Mouse (Mus musculus) kidney, postnatal 36 days (tissue): ENCODE data around the gene Mrps2.
"Not testable (repeated sequence)": the region's sequence is repeated elsewhere in the genome, so short reads cannot be mapped to it uniquely, and the experiment has no call there.

Experiments
- DNase-seq, 2 experiments: peaks; one replicate each; pipeline ENCODE4 v3.0.0; 2021 to 2022; ENCODE audit warnings: mixed read lengths in 2 of 2

Gene Mrps2

GRCm38 (mm10) chr2:28477993-28478392, 10.1 kb downstream of the Mrps2 start:
- not testable (repeated sequence) for DNase-seq

- DNase-seq = no peak
Observed at GRCm38 (mm10) chr2:28479208-28480204, 11.6 kb downstream of the Mrps2 start.

GRCm38 (mm10) chr2:28483861-28484260, 16.0 kb downstream of the Mrps2 start:
- DNase-seq = peak; percentile 56 to 67

DNA sequence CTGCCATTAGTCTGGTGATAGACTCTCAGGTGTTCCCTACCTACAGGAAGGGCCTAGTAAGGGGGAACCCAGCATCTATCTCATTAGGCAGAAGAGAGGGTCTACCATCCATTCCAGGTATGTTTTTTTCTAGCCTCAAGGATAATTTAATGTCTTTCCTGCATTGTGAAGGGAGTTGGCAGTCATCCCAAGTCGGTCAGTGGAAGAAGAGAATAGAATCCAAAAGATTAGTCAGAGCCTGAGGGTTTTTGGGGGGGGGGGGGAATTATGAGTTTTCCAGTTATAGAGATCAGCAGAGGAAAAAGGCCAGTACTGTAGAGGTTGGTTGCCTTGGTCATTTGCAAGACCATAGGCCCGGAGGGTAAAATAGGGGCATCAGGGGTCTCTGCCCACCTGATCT, 26.7 kb downstream of the Mrps2 start:
- DNase-seq = no peak

DNA sequence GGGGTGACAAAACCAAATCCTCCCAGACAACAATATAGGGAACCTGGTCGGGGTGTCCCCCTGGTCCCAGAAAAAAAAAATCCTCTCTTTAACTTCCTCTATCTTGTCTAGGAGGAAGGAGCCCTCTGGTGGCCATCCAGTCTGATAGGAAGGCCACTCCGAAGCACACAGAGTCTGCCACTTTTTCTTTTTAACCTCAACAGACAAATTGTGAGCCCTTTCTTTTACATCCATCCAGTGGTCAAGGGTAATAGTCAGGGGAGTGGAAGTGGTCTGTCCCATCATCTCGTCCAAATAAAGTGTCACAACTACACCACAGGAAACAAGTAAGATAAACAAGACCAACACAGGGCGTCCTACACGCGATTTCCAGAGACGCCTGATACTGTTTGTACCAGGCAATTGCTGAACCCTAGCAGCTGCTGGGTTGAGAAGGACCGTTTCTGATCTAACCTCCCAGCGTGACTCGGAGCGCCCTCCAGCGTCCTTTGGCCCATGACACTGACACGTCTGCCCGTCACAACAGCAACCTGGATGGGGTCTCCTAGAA, 27.4 kb downstream of the Mrps2 start:
- peak; percentile 32 to 70 for DNase-seq

- DNase-seq = no peak
Observed at GRCm38 (mm10) chr2:28495801-28496595, 28.1 kb downstream of the Mrps2 start.

DNA sequence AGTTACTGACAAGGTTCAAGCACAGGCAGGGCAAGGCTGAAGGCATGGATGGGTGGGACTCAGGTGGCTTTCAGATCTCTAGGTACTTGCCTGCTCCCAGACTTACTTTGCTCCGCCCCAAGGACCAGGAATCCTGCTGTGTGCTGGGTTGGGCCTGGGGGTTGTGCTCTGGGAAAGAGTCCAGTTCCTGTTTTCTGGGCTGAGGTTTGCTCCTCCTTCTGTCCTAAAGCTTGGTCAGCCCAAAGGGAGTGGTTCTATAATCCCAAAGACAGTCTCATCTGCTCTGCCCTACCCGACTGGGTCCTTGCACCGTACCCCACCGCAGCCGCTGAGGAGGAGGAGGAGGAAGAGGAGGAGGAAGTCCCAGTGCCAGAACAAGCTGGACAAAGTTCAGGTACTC, 28.8 kb downstream of the Mrps2 start, which contains the start of gene Gbgt1:
Gbgt1 (plus strand) TSS at position 221 of the 400 bp plus-strand sequence.
- peak in 1 of 2 experiments; percentile 25 for DNase-seq

- DNase-seq = no peak
Observed at GRCm38 (mm10) chr2:28497561-28497960, 29.7 kb downstream of the Mrps2 start.

- no peak for DNase-seq
Observed at GRCm38 (mm10) chr2:28498431-28498830, 30.6 kb downstream of the Mrps2 start.

- DNase-seq = peak in 1 of 2 experiments; percentile 52
Observed at GRCm38 (mm10) chr2:28502987-28503386, 35.1 kb downstream of the Mrps2 start.

DNA sequence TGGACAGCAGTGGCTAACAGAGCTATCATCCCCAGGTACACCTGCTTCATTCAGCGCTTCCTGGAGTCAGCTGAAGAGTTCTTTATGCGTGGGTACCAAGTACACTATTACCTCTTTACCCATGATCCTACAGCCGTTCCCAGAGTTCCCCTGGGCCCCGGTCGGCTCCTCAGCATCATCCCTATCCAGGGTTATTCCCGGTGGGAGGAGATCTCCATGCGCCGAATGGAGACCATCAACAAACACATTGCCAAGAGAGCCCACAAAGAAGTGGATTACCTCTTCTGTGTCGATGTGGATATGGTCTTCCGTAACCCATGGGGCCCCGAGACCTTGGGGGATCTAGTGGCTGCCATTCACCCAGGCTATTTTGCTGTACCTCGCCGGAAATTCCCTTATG, 36.8 kb downstream of the Mrps2 start:
- no peak for DNase-seq

DNA sequence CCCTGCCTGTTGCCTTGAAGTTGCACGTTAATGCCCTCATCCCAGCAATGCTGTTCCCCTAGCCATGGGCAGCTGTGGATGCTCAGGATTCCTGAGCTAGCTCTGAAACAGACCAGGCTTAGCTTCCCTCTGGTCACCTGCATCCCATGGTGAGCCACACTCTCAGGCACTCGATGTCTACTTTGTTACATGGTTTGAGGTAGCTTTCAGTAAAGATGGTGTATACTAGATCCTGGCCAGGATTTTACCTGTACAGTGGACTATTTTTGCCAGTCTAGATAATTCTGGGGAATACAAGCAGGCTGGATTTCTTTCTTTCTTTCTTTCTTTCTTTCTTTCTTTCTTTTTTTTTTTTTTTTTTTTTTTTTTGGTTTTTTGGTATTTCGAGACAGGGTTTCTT, 37.9 kb downstream of the Mrps2 start, which contains the start of gene Gm10134:
Gm10134 (plus strand) TSS at position 301 of the 400 bp plus-strand sequence.
- no peak for DNase-seq

GRCm38 (mm10) chr2:28506291-28506690, 38.4 kb downstream of the Mrps2 start:
- DNase-seq = no peak

DNA sequence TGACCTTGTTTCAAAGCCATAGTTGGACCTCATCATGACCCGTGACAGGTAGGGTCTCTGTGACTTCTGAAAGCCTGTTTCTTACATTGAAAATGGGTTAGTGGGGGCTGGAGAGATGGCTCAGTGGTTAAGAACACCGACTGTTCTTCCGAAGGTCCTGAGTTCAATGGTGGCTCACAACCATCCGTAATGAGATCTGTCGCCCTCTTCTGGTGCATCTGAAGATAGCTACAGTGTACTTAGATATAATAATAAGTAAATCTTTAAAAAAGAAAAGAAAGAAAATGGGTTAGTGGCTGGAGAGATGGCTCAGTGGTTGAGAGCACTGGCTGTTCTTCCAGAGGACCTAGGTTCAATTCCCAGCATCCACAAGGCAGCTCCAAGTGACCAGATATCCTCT, 43.7 kb downstream of the Mrps2 start:
- peak in 1 of 2 experiments; percentile 10 for DNase-seq

- peak; percentile 81 to 86 for DNase-seq
Observed at GRCm38 (mm10) chr2:28512798-28513401, 45.0 kb downstream of the Mrps2 start, which contains the start of gene Ralgds. Gene Ralgds, plus strand, starts transcription at chr2:28513125.

DNA sequence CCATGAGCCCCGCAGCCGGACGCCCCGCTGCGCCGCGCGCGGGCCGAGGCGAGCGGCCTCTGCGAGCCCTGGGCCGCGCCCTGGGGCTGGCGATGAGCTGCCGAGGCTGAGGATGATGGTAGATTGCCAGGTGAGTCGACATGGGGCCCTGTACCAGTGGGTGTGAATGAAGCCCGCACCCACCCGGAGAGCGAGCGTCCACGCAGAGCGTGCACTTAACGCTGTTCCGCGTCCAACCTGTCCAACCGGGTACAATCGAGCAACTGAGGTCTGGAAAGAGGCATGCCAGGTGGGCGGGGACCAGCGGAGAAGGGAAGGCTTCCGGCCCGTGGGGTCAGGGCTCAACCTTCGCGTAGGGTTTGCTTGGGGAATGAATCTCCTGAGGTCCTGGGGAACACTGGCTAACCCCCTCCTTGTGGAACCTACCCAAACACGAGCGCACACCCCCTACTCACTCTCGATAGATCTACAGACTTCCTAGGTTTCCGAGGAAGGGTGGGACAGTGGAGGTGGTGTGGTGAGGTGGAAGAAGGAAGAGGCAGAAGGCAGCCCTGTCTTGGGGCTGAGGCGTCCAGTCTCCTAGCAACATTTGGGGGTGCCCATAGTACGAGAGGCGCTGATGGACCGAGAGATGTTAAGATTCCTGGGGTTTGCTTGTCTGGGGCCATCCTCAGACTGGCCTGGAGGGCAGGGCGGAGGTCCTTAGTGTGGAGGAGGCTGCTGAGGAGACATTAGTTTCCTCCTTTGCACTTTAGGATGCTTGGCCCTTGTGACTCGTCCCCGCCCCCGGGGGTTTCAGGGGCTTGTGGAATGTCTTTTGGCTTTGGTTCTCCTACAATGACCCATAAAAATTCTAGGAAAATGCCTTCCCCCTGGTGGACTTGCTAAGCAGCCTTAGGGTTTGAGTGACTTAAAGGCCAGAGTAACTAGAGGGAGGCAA, 45.8 kb downstream of the Mrps2 start:
- DNase-seq = peak in 1 of 2 experiments; percentile 65

DNA sequence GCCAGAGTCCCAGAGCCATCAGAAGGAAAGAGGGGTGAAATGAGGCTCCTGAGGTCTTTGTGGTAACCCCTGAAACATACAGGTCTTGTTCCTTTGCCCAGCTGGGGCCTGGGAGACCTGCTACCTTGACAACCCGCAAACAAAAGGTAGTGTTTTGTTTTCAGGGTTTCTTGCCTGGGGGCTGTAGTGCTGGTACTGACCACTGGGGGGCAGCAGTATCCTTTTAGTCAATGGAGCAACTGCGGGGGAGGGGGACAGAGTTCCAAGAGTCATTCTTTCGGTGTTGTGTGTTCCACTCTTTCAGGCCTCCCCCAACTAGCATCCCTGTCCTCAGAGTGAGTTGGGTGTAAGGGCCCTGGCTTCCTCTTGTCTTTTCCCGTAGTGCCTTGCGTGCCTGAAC, 46.6 kb downstream of the Mrps2 start:
- peak; percentile 81 to 95 for DNase-seq

- DNase-seq = peak; percentile 91 to 97
Observed at GRCm38 (mm10) chr2:28517206-28517909, 49.5 kb downstream of the Mrps2 start.

GRCm38 (mm10) chr2:28518231-28518630, 50.4 kb downstream of the Mrps2 start:
- DNase-seq = no peak

DNA sequence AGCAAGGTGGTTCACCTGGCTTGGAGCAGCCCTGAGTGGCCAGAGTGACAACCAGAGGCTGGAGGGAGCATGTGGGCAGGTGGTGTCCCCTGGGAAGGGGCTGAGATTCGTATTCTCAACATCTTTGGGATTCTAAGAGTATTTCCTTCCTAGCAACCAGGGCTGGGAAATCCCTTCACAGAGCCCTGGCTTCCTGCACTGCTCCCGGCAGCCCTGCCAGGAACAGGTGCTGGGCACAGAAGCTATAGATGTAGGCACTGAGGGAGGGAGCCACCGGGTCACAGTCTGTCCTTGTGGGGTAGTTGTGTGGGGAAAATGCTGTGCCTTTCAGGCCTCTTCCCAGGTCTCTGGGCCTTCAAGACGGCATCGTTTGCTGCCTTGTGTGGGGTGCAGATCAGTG, 52.7 kb downstream of the Mrps2 start:
- DNase-seq = no peak
